Mouse (Mus musculus) heart, postnatal 4 days (tissue): Measurements from ENCODE around the gene Gm12800. TPM values are rescaled to one million over a fixed set of nuclear protein-coding genes. Genes with fewer than 3 reads are reported as not detected.
A peak's percentile ranks its signal among the peaks of the same experiment; 100 is the strongest.
"Not testable (repeated sequence)": the region's sequence is repeated elsewhere in the genome, so short reads cannot be mapped to it uniquely, and the experiment has no call there.

ENCODE experiments used
- DNase-seq: peaks from one replicate; pipeline ENCODE4 v3.0.0; 2021
- total RNA-seq, 2 experiments: library from RNA; stranded (reverse); gene quantifications; 2 replicates each; pipeline ENCODE4 v1.2.3; 2021

The Gm12800 gene
- not detected for total RNA-seq

- not testable (repeated sequence) for DNase-seq
Observed at GRCm38 (mm10) chr4:101908821-101909220, at the start of gene Gm12800. Gene Gm12800, plus strand, starts transcription at chr4:101909121.

GRCm38 (mm10) chr4:101860873-101861272, 48.0 kb upstream of the Gm12800 start:
- peak; percentile 5 for DNase-seq

DNA sequence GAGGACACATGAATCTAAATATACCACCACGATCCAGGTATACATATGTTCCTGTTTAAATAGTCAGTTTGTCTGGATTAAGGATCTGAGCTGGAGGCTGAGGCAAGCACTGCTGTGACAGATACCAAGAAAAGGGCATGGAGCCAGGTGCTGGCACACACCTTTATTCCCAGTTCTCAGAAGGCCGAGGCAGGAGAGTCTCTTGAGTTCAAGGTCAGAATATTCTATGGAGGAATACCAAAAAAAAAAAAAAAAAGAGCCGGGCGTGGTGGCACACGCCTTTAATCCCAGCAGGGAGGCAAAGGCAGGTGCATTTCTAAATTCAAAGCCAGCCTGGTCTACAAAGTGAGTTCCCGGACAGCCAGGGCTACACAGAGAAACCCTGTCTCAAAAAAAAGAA, 46.6 kb upstream of the Gm12800 start:
- no peak for DNase-seq

DNA sequence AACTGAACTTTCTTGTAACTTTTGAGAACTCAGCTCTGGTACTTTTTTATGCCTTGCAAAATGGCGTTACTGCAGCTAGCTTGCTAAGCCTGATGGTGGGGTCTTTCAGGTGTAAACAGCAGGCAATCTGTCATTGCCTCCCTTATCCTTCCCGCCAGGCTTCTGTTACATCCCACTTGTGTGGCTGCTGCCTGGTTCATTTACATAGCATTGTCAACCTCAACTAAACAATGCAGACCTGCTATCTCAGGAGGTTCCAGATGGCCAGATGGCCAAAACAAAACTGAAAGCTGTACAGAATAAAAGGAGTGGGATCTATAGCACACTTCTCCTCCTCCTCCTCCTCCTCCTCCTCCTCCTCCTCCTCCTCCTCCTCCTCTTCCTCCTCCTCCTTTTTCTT, 36.9 kb upstream of the Gm12800 start:
- not testable (repeated sequence) for DNase-seq

DNA sequence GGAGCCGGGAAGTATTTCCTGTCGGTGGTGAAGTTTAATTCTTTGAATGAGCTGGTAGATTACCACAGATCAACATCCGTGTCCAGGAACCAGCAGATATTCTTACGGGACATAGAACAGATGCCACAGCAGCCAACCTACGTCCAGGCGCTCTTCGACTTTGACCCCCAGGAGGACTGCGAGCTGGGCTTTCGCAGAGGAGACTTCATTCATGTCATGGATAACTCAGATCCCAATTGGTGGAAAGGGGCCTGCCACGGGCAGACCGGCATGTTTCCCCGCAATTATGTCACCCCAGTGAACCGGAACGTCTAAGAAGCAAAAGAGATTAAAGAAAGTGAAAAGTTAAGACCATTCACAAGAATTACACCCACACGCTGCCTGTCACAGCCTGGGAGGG, 33.2 kb upstream of the Gm12800 start:
- DNase-seq, result not testable (repeated sequence)

DNA sequence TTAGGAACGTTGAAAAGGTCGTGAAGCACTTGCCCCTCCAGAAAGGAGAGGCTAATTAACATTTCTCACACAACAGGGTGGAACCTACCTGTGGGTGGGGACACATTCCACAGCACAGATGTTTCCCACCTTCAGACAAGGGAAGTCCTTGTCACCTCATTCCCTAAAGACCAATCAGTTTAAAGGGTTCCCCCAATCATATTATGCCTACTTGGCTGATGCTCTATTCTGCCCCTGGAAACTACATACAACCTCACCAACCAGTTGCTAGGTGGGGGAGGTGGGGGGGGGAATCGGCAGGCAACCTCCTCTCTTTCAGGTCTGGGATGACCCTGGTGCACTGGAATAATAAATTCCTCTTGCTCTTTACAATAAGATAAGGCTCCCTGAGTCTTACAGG, 25.3 kb upstream of the Gm12800 start:
- no peak for DNase-seq

DNA sequence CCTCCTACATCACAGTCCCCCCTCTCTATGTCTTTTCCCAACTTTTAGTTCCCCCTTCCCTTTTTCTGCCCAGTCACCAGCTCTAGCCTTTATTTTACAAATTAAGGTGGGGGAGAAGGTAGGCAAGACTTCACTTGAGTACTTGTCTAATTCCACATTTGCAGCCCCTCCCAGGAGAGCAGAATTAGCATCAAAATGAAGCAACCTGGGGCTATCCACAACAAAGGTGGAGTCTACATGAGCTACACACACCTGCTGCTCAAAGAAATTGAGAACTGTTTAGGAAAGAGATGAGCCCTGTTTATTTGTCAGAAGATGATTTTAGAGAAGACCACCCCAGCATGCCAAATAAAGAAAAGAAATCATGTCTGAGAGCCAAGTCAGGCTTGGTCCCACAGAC, 19.5 kb upstream of the Gm12800 start:
- no peak for DNase-seq

- DNase-seq, result no peak
Observed at GRCm38 (mm10) chr4:101893656-101894420, 15.1 kb upstream of the Gm12800 start, which contains the start of gene C130073F10Rik. Gene C130073F10Rik, minus strand, starts transcription at chr4:101893789.

DNA sequence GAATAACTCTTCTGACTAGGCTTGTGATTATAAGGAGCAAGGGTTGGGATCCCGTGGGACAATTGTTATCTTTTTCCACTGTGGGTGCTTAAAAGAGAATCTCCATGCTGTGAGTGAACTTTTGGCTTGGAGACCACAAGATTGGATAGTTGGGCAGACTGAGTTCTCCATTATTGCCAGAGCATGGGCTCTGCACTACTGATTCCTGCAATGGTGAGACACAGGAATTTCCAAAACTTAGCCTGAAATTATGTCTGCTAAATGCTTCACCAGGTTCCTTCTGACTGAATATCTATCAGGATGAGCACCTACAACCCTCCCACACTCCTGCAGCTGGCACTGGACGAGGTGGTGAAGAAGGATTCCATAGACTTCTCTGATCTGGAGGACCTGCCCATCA, 31.2 kb downstream of the Gm12800 start, which contains the start of gene Gm12794:
TSS of gene Gm12794 (plus strand) at position 301 of the 400 bp plus-strand sequence.
- not testable (repeated sequence) for DNase-seq

Other genes starting within 250 kb of the Gm12800 start
- gene Lepr, start 191.7 kb upstream of the Gm12800 start, total RNA-seq, result 10 to 100 TPM; 13.3 to 16.3 TPM
- not detected for gene B020004J07Rik, start 65.1 kb upstream of the Gm12800 start, total RNA-seq
- gene C130073F10Rik, start 15.3 kb upstream of the Gm12800 start, total RNA-seq, result not detected
- gene Gm12794, start 31.3 kb downstream of the Gm12800 start, total RNA-seq, result not detected
- gene Gm12790, start 71.9 kb downstream of the Gm12800 start, total RNA-seq, result not detected
- gene Gm12789, start 77.5 kb downstream of the Gm12800 start, total RNA-seq, result not detected
- gene Pde4b, start 178.4 kb downstream of the Gm12800 start, total RNA-seq, result 10 to 100 TPM; 67.2 to 72.1 TPM